Mouse (Mus musculus) embryonic facial prominence, embryonic 13.5 days (tissue): ENCODE results near the gene Olfr128. TPM values are rescaled to one million over a fixed set of nuclear protein-coding genes. Genes with fewer than 3 reads are reported as not detected.
"Not testable (repeated sequence)": the region's sequence is repeated elsewhere in the genome, so short reads cannot be mapped to it uniquely, and the experiment has no call there.

Source experiments
- ATAC-seq: fragments of 200-750 bp; cut with Nextera tagmentation; 2 replicates; pipeline ENCODE4 v1.8.0; 2017; ENCODE audit warnings: low read depth; ENCODE audit not compliant: insufficient number of reproducible peaks, insufficient read depth, low FRiP score, low TSS enrichment
- H3K27ac ChIP-seq: fragments of 300-500 bp; sonication (generic); 2 replicates; pipeline ENCODE4 v1.5.1; 2015; ENCODE audit warnings: moderate library complexity, mild to moderate bottlenecking, inconsistent platforms
- H3K27me3 ChIP-seq: fragments of 300-500 bp; sonication (generic); 2 replicates; pipeline ENCODE4 v1.6.1; 2015; ENCODE audit warnings: mild to moderate bottlenecking, inconsistent platforms
- H3K36me3 ChIP-seq: fragments of 300-500 bp; sonication (generic); 2 replicates; pipeline ENCODE4 v1.6.1; 2015; ENCODE audit warnings: mild to moderate bottlenecking, inconsistent platforms
- H3K4me1 ChIP-seq: fragments of 300-500 bp; sonication (generic); 2 replicates; pipeline ENCODE4 v1.6.1; 2015; ENCODE audit warnings: inconsistent platforms
- H3K4me2 ChIP-seq: fragments of 300-500 bp; sonication (generic); 2 replicates; pipeline ENCODE4 v1.6.1; 2015; ENCODE audit warnings: moderate library complexity, mild to moderate bottlenecking, inconsistent platforms
- H3K4me3 ChIP-seq: fragments of 300-500 bp; sonication (generic); 2 replicates; pipeline ENCODE4 v1.5.1; 2015; ENCODE audit warnings: mild to moderate bottlenecking, inconsistent platforms
- H3K9ac ChIP-seq: fragments of 300-500 bp; sonication (generic); 2 replicates; pipeline ENCODE4 v1.6.1; 2015; ENCODE audit warnings: mild to moderate bottlenecking, inconsistent platforms
- H3K9me3 ChIP-seq: fragments of 300-500 bp; sonication (generic); 2 replicates; pipeline ENCODE4 v1.6.1; 2016; ENCODE audit warnings: inconsistent platforms
- WGBS: fragments of 180-500 bp; shearing (Covaris S2); methylation state at CpG from one replicate; pipeline ENCODE4 v1.1.7; 2015; ENCODE audit warnings: mixed read lengths; 5-methylcytosine and 5-hydroxymethylcytosine counted together
- polyA plus RNA-seq: library from polyadenylated mRNA; unstranded; fragments of >200 nt; fragmentation: Nextera tagmentation; extraction: Ambion mirVana; gene quantifications from 2 replicates; pipeline ENCODE4 v1.2.1, GENCODE M21; 2015

Olfr128 gene
- not detected in 2 replicates for polyA plus RNA-seq

DNA sequence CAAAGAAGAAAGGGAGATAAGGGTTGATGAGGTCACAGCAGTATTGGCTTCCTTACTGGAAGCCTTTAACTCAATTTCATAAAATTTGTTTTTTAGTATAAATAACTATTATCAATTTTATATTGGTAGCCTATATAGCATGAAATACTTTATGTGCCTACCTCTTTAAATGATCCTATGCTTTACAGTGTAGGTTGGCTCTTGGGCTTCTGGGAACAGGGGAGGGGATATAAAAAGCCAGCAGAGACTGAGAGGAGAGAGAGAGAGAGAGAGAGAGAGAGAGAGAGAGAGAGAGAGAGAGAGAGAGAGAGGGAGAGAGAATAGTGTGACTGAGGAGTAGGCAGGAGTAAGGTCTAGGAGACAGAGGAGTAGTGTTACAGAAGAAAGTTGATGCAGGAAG lies at the start of gene Olfr128:
Olfr128 (plus strand) TSS at position 301 of the 400 bp plus-strand sequence.
- Histone ChIP-seq H3K4me1 (no peaks in the 10 kb centered on the region), H3K36me3 (no peaks in the 10 kb centered on the region), H3K9ac (no peak within 1 kb of the TSS), H3K4me2 (no peak within 1 kb of the TSS), H3K4me3 (no peak within 1 kb of the TSS), H3K27me3 (no peaks in the 10 kb centered on the region), H3K27ac (no peak within 1 kb of the TSS), H3K9me3 (no peaks in the 10 kb centered on the region)
- no peak for ATAC-seq

DNA sequence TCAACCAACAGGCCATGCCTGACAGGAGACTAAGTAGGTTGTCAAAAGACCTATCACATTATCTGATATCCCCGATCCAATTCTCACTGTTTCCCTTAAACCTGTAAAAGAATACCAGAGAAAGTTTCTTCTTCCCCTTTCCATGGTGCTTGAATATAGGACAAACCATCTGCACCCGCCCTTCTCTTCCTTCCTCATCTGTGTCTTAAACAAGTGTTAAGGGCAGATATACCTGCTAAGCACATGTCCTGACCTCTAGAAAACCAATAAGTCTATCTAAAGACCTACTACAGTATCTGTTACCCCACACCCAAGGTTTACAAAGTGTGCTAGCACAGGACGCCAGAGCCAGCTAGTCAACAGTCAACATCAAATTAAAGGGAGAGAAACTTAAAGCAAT lies 46.5 kb upstream of the Olfr128 start:
- Histone ChIP-seq H3K27ac (no peak overlapping the region), H3K9me3 (no peaks in the 10 kb centered on the region), H3K27me3 (no peaks in the 10 kb centered on the region), H3K36me3 (no peaks in the 10 kb centered on the region), H3K4me1 (no peaks in the 10 kb centered on the region), H3K4me2 (no peak overlapping the region), H3K4me3 (no peak overlapping the region), H3K9ac (no peak overlapping the region)
- ATAC-seq: no peak
- 77% methylated on average over 3 of the region's 3 CpGs for WGBS

- H3K4me1 ChIP-seq: no peaks in the 10 kb centered on the region
- H3K9me3 ChIP-seq: 0 out of 2 replicates have a peak, but pooled peaks cover 3% of the 10 kb centered on the region
- H3K9ac ChIP-seq: no peak within 1 kb of the TSS
- H3K27ac ChIP-seq: no peak within 1 kb of the TSS
- H3K4me3 ChIP-seq: no peak within 1 kb of the TSS
- no peaks in the 10 kb centered on the region for H3K27me3 ChIP-seq
- H3K36me3 ChIP-seq: no peaks in the 10 kb centered on the region
- ATAC-seq: no peak
- WGBS: 89% methylated on average over 1 of the region's 1 CpGs
- H3K4me2 ChIP-seq: no peak within 1 kb of the TSS
Measured at GRCm38 (mm10) chr17:37900137-37900536, 20.2 kb upstream of the Olfr128 start, which contains the start of gene Olfr127. Gene Olfr127, plus strand, starts transcription at chr17:37900437.

DNA sequence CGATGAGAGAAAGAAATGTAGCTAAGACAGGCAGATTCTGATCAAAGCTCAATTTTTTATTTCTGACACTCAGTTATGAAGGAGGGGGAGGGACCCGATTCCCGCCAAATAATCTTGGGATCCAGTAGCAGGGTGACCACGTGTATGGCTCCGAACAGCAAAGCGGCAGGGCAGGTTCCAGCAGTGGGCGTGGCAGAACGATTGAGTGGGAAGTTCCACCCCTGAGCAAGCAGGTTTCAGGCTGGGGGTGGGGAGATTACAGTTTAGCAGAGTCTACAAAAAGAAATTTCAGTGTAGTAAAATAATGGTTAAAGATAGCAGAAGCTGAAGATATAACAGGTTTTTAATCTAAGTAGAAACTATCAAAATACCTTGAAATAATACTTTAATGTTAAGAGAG lies 13.5 kb upstream of the Olfr128 start:
- H3K4me1 ChIP-seq, H3K9ac ChIP-seq, H3K27ac ChIP-seq, H3K9me3 ChIP-seq, H3K36me3 ChIP-seq, H3K27me3 ChIP-seq, H3K4me2 ChIP-seq, H3K4me3 ChIP-seq, ATAC-seq: not testable (repeated sequence)
- WGBS: 69% methylated on average over 8 of the region's 8 CpGs

DNA sequence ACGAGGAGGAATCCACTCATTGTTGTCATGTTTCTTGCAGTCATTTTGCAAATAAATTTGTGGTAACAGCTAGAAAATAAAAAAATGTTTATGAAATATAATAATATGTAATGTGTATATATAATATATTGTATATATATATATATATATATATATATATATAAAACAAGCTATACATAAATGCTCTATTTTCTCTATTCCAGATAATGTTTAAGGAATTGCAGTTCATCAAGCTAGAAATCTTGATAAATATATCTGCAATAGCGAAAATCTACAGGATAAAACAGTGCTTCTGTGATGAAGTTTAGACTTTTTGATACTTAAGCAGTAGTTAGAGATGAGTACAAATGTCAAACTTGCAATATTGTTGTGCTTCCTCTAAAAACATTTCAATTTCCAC lies 32.6 kb downstream of the Olfr128 start, which contains the start of gene Olfr761:
Olfr761 (minus strand) TSS at position 101 of the 400 bp plus-strand sequence.
- Histone ChIP-seq H3K4me1 (no peaks in the 10 kb centered on the region), H3K27me3 (no peaks in the 10 kb centered on the region), H3K9me3 (no peaks in the 10 kb centered on the region), H3K4me3 (no peak within 1 kb of the TSS), H3K36me3 (no peaks in the 10 kb centered on the region), H3K4me2 (no peak within 1 kb of the TSS), H3K9ac (no peak within 1 kb of the TSS), H3K27ac (no peak within 1 kb of the TSS)
- no peak for ATAC-seq
- WGBS: 78% methylated on average over 2 of the region's 2 CpGs

DNA sequence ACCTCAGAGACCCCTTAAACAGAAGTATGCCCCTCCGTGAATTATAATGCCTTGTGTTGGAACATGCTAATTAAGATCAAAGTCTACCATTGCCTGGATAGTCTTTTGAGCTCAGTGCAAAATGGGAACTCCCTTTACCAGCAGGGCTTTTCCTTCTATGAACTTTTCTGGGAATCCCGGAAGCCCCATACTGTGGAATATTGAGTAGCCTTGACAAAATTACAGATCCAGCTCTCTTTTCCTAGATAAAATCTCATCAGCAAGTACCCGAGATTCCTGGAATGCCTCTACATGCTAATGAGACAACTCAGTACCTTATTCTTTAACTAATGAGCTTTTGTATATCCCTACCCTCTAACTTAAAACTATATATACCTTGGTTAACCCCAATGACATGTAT lies 53.2 kb downstream of the Olfr128 start:
- WGBS: 77% methylated on average over 3 of the region's 3 CpGs
- Histone ChIP-seq H3K4me2 (no peak overlapping the region), H3K27ac (no peak overlapping the region), H3K9me3 (no peaks in the 10 kb centered on the region), H3K27me3 (no peaks in the 10 kb centered on the region), H3K4me1 (no peaks in the 10 kb centered on the region), H3K9ac (no peak overlapping the region), H3K36me3 (no peaks in the 10 kb centered on the region), H3K4me3 (no peak overlapping the region)
- ATAC-seq: no peak

Other genes starting within 250 kb of the Olfr128 start
- not detected in 2 replicates for gene Olfr119, start 224.0 kb upstream of the Olfr128 start, polyA plus RNA-seq
- not detected in 2 replicates for gene Olfr120, start 198.7 kb upstream of the Olfr128 start, polyA plus RNA-seq
- gene Olfr121, start 171.7 kb upstream of the Olfr128 start, polyA plus RNA-seq: not detected in 2 replicates
- not detected in 2 replicates for gene Olfr122, start 151.9 kb upstream of the Olfr128 start, polyA plus RNA-seq
- gene Olfr123, start 127.0 kb upstream of the Olfr128 start, polyA plus RNA-seq: not detected in 2 replicates
- gene Olfr124, start 120.7 kb upstream of the Olfr128 start, polyA plus RNA-seq: not detected in 2 replicates
- gene Olfr125, start 87.6 kb upstream of the Olfr128 start, polyA plus RNA-seq: not detected in 2 replicates
- gene Olfr126, start 73.1 kb upstream of the Olfr128 start, polyA plus RNA-seq: not detected in 2 replicates
- not detected in 2 replicates for gene Olfr127, start 20.1 kb upstream of the Olfr128 start, polyA plus RNA-seq
- not detected in 2 replicates for gene Olfr761, start 32.5 kb downstream of the Olfr128 start, polyA plus RNA-seq
- gene Olfr129, start 139.5 kb downstream of the Olfr128 start, polyA plus RNA-seq: not detected in 2 replicates
- gene Olfr130, start 143.4 kb downstream of the Olfr128 start, polyA plus RNA-seq: not detected in 2 replicates
- not detected in 2 replicates for gene Olfr131, start 168.1 kb downstream of the Olfr128 start, polyA plus RNA-seq
- not detected in 2 replicates for gene Olfr132, start 214.0 kb downstream of the Olfr128 start, polyA plus RNA-seq
- gene Olfr133, start 224.7 kb downstream of the Olfr128 start, polyA plus RNA-seq: not detected in 2 replicates